Mouse (Mus musculus): ENCODE measurements at regions not wholly inside any gene's neighbourhood (a gene's known extent, or its start where the extent isn't known, plus 50 kb on each side); places are given as distances from the start of the nearest gene placed in this dataset.

GRCm38 (mm10) chr7:136480641-136481202 is 413.7 kb upstream of the Mgmt start:
- DNase-seq (ENCODE audit: extremely low spot score in 1 of 2, low spot score in 1 of 2), result no peak

GRCm38 (mm10) chr7:136483237-136483636 is 411.2 kb upstream of the Mgmt start:
- DNase-seq (ENCODE audit: extremely low spot score in 1 of 2, low spot score in 1 of 2), result no peak

- no peak for DNase-seq (ENCODE audit: extremely low spot score in 1 of 2, low spot score in 1 of 2)
Measured at GRCm38 (mm10) chr7:136487556-136487955, 406.9 kb upstream of the Mgmt start.

GRCm38 (mm10) chr7:136494862-136495261 is 399.6 kb upstream of the Mgmt start:
- DNase-seq (ENCODE audit: extremely low spot score in 1 of 2, low spot score in 1 of 2), result no peak

GRCm38 (mm10) chr7:136496335-136497242 is 397.8 kb upstream of the Mgmt start:
- no peak for DNase-seq (ENCODE audit: extremely low spot score in 1 of 2, low spot score in 1 of 2)

GRCm38 (mm10) chr7:136500059-136500458 is 394.4 kb upstream of the Mgmt start:
- DNase-seq (ENCODE audit: extremely low spot score in 1 of 2, low spot score in 1 of 2), result no peak

- no peak for DNase-seq (ENCODE audit: extremely low spot score in 1 of 2, low spot score in 1 of 2)
Measured at GRCm38 (mm10) chr7:136501094-136501493, 393.3 kb upstream of the Mgmt start.

GRCm38 (mm10) chr7:136501855-136502847 is 392.3 kb upstream of the Mgmt start:
- no peak for DNase-seq (ENCODE audit: extremely low spot score in 1 of 2, low spot score in 1 of 2)

GRCm38 (mm10) chr7:136511389-136511788 is 383.0 kb upstream of the Mgmt start:
- DNase-seq (ENCODE audit: extremely low spot score in 1 of 2, low spot score in 1 of 2), result no peak

- DNase-seq (ENCODE audit: extremely low spot score in 1 of 2, low spot score in 1 of 2), result no peak
Measured at GRCm38 (mm10) chr7:136515376-136515775, 379.0 kb upstream of the Mgmt start.

- no peak for DNase-seq (ENCODE audit: extremely low spot score in 1 of 2, low spot score in 1 of 2)
Measured at GRCm38 (mm10) chr7:136525821-136526220, 368.6 kb upstream of the Mgmt start.

GRCm38 (mm10) chr7:136530006-136530785 is 364.2 kb upstream of the Mgmt start:
- no peak for DNase-seq (ENCODE audit: extremely low spot score in 1 of 2, low spot score in 1 of 2)

- DNase-seq (ENCODE audit: extremely low spot score in 1 of 2, low spot score in 1 of 2), result no peak
Measured at GRCm38 (mm10) chr7:136531301-136531700, 363.1 kb upstream of the Mgmt start.

- no peak for DNase-seq (ENCODE audit: extremely low spot score in 1 of 2, low spot score in 1 of 2)
Measured at GRCm38 (mm10) chr7:136541876-136542655, 352.3 kb upstream of the Mgmt start.

- no peak for DNase-seq (ENCODE audit: extremely low spot score in 1 of 2, low spot score in 1 of 2)
Measured at GRCm38 (mm10) chr7:136542896-136543295, 351.5 kb upstream of the Mgmt start.

- DNase-seq (ENCODE audit: extremely low spot score in 1 of 2, low spot score in 1 of 2), result no peak
Measured at GRCm38 (mm10) chr7:136547837-136548236, 346.6 kb upstream of the Mgmt start.

- DNase-seq (ENCODE audit: extremely low spot score in 1 of 2, low spot score in 1 of 2), result no peak
Measured at GRCm38 (mm10) chr7:136556436-136556835, 338.0 kb upstream of the Mgmt start.

- no peak for DNase-seq (ENCODE audit: extremely low spot score in 1 of 2, low spot score in 1 of 2)
Measured at GRCm38 (mm10) chr7:136559536-136559935, 334.9 kb upstream of the Mgmt start.

- DNase-seq (ENCODE audit: extremely low spot score in 1 of 2, low spot score in 1 of 2), result no peak
Measured at GRCm38 (mm10) chr7:136570911-136571310, 323.5 kb upstream of the Mgmt start.

Measured in layer of hippocampus, postnatal 25 days (tissue).